Mouse (Mus musculus) olfactory bulb, adult 2 months (tissue): ENCODE data around the gene Lilrb4a.

Experiments used
- CTCF ChIP-seq: fragments of 200-500 bp; IDR thresholded peaks from 2 replicates; pipeline ENCODE4 v1.5.1; 2012; ENCODE audit warnings: low read depth, mild to moderate bottlenecking, low read length, moderate library complexity; ENCODE audit not compliant: insufficient read depth
- POLR2A ChIP-seq: fragments of 200-500 bp; IDR thresholded peaks from 2 replicates; pipeline ENCODE4 v1.6.1; 2012; ENCODE audit warnings: mild to moderate bottlenecking, low read depth, low read length, moderate library complexity; ENCODE audit not compliant: insufficient read depth

- no peak for TF ChIP-seq POLR2A
- TF ChIP-seq CTCF = no peak
These were observed 30.7 kb downstream of the Lilrb4a start for GRCm38 (mm10) chr10:51521453-51521852.
